Mouse (Mus musculus): ENCODE measurements around the gene A930018P22Rik.

- TF ChIP-seq POLR2A (IDR thresholded peaks at IDR 0.05; ENCODE audit: low read depth, low read length) (no peak), CTCF (IDR thresholded peaks at IDR 0.05; ENCODE audit: extremely low read depth, insufficient read length, insufficient replicate concordance, low read depth, low read length) (no peak)
These were observed 9.8 kb downstream of the A930018P22Rik start for GRCm38 (mm10) chr2:104132266-104132859.
